Mouse (Mus musculus) megakaryocyte, adult 5-6 weeks (primary cell): ENCODE results near the gene Etnk1. TPM values are rescaled to one million over a fixed set of nuclear protein-coding genes. Genes with fewer than 3 reads are reported as not detected.

Experiments
- ATAC-seq: 2 replicates; pipeline ENCODE4 v1.8.0; 2016; ENCODE audit warnings: mild to moderate bottlenecking, inconsistent platforms; ENCODE audit not compliant: poor library complexity, severe bottlenecking
- total RNA-seq, 2 experiments: library from RNA; stranded (forward) in 1 of 2; stranded (reverse) in 1 of 2; fragments of 153-499, 151-499 nt in 1 of 2; fragments of 221-1000, 200-1000 nt in 1 of 2; gene quantifications; 2 replicates each; pipeline versions ENCODE4 v1.2.3 to v1.2.4; 2015 to 2017

Etnk1 gene
- total RNA-seq, 2 experiments from 2014 or later, result 41.2 to 47.6 TPM

GRCm38 (mm10) chr6:143203097-143203496 is 36.1 kb downstream of the Etnk1 start:
- no peak for ATAC-seq

GRCm38 (mm10) chr6:143208880-143209279 is 41.9 kb downstream of the Etnk1 start:
- ATAC-seq, result peak; percentile 54

- no peak for ATAC-seq
These were observed 45.7 kb downstream of the Etnk1 start for GRCm38 (mm10) chr6:143212766-143213165.

- no peak for ATAC-seq
These were observed 46.4 kb downstream of the Etnk1 start for GRCm38 (mm10) chr6:143213461-143213860.

GRCm38 (mm10) chr6:143216221-143216620 is 49.2 kb downstream of the Etnk1 start:
- ATAC-seq, result no peak

GRCm38 (mm10) chr6:143219347-143219746 is 52.3 kb downstream of the Etnk1 start:
- peak; percentile 81 for ATAC-seq

- peak; percentile 49 for ATAC-seq
These were observed 54.2 kb downstream of the Etnk1 start for GRCm38 (mm10) chr6:143221245-143221644.

GRCm38 (mm10) chr6:143224057-143224456 is 57.0 kb downstream of the Etnk1 start:
- ATAC-seq, result no peak

GRCm38 (mm10) chr6:143224885-143225284 is 57.9 kb downstream of the Etnk1 start:
- peak; percentile 57 for ATAC-seq

GRCm38 (mm10) chr6:143228696-143229095 is 61.7 kb downstream of the Etnk1 start:
- ATAC-seq, result no peak

- ATAC-seq, result no peak
These were observed 62.9 kb downstream of the Etnk1 start for GRCm38 (mm10) chr6:143229906-143230305.

GRCm38 (mm10) chr6:143230888-143231287 is 63.9 kb downstream of the Etnk1 start:
- ATAC-seq, result peak; percentile 93

- no peak for ATAC-seq
These were observed 65.7 kb downstream of the Etnk1 start for GRCm38 (mm10) chr6:143232718-143233117.

- ATAC-seq, result no peak
These were observed 67.8 kb downstream of the Etnk1 start for GRCm38 (mm10) chr6:143234868-143235267.

GRCm38 (mm10) chr6:143239362-143240074 is 72.5 kb downstream of the Etnk1 start:
- no peak for ATAC-seq

- no peak for ATAC-seq
These were observed 76.2 kb downstream of the Etnk1 start for GRCm38 (mm10) chr6:143243191-143243590.

GRCm38 (mm10) chr6:143257921-143258320 is 90.9 kb downstream of the Etnk1 start:
- ATAC-seq, result no peak

GRCm38 (mm10) chr6:143259169-143259629 is 92.2 kb downstream of the Etnk1 start:
- no peak for ATAC-seq

- no peak for ATAC-seq
These were observed 93.0 kb downstream of the Etnk1 start for GRCm38 (mm10) chr6:143259870-143260559.

- no peak for ATAC-seq
These were observed 93.7 kb downstream of the Etnk1 start for GRCm38 (mm10) chr6:143260560-143261288.

- no peak for ATAC-seq
These were observed 94.3 kb downstream of the Etnk1 start for GRCm38 (mm10) chr6:143261289-143261665.

GRCm38 (mm10) chr6:143265482-143265881 is 98.5 kb downstream of the Etnk1 start:
- ATAC-seq, result no peak
